Mouse (Mus musculus): ENCODE data around the gene Pde1a. TPM values are rescaled to one million over a fixed set of nuclear protein-coding genes. Genes with fewer than 3 reads are reported as not detected.

Pde1a gene
- total and polyA plus RNA-seq, 3 experiments, result 0.33 TPM; not detected in 2

DNA sequence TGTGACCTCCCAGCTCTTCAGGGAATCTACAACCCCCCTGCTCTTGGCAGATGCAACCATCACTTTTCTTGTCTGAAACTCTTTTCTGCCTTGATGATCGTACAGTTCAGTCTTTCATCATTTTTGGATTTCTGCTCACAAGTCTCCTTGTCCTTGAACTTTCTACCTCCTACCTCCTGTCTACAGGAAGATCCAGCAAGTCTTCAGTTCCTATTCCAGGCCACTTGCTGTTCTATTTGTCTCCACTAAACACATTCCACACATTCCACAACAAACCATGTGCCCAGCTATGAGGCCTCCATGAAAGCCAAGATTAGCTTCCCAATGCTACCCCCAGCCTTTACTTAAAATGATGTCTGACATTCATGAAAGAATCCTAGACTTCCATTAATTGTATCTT, 163.2 kb downstream of the Pde1a start:
- no peaks in the 10 kb centered on the region for H3K36me3 ChIP-seq (replicated peaks)
- H3K4me3 ChIP-seq (ENCODE audit: low read depth, low read length), result no peak overlapping the region
- TF ChIP-seq GATA2 (IDR thresholded peaks at IDR 0.05; ENCODE audit: borderline replicate concordance, low read depth, low read length), result no peak
- no peak for TF ChIP-seq CTCF (IDR thresholded peaks at IDR 0.05; ENCODE audit: low read depth, low read length)
- no peak for TF ChIP-seq TAL1 (conservative IDR thresholded peaks at IDR 0.05; ENCODE audit: low read depth, low read length)
- no peak for TF ChIP-seq GATA1 (IDR thresholded peaks at IDR 0.05; ENCODE audit: borderline replicate concordance, low read length)
- no peak for TF ChIP-seq POLR2AphosphoS5 (IDR thresholded peaks at IDR 0.05; ENCODE audit: insufficient replicate concordance, low read depth, low read length)
- DNase-seq (ENCODE audit: low spot score) (no peak), ATAC-seq (ENCODE audit: extremely low read depth, insufficient number of reproducible peaks, low FRiP score, poor library complexity, severe bottlenecking) (no peak)
- no peaks in the 10 kb centered on the region for H3K9me3 ChIP-seq (replicated peaks)
- H3K27me3 ChIP-seq (ENCODE audit: insufficient read depth, low read length), result no peaks in the 10 kb centered on the region
- H3K4me1 ChIP-seq (ENCODE audit: insufficient read depth, low read depth, low read length), result no peaks in the 10 kb centered on the region

GRCm38 (mm10) chr2:79964964-79965363, 164.3 kb downstream of the Pde1a start:
- no peaks in the 10 kb centered on the region for H3K4me1 ChIP-seq (ENCODE audit: insufficient read depth, low read depth, low read length)
- ATAC-seq (ENCODE audit: extremely low read depth, insufficient number of reproducible peaks, low FRiP score, poor library complexity, severe bottlenecking) (no peak), DNase-seq (ENCODE audit: low spot score) (no peak)
- TF ChIP-seq GATA1 (IDR thresholded peaks at IDR 0.05; ENCODE audit: borderline replicate concordance, low read length), result no peak
- TF ChIP-seq TAL1 (conservative IDR thresholded peaks at IDR 0.05; ENCODE audit: low read depth, low read length), result no peak
- TF ChIP-seq POLR2AphosphoS5 (IDR thresholded peaks at IDR 0.05; ENCODE audit: insufficient replicate concordance, low read depth, low read length), result no peak
- TF ChIP-seq GATA2 (IDR thresholded peaks at IDR 0.05; ENCODE audit: borderline replicate concordance, low read depth, low read length), result no peak
- no peak for TF ChIP-seq CTCF (IDR thresholded peaks at IDR 0.05; ENCODE audit: low read depth, low read length)
- no peak overlapping the region for H3K4me3 ChIP-seq (ENCODE audit: low read depth, low read length)
- no peaks in the 10 kb centered on the region for H3K9me3 ChIP-seq (replicated peaks)
- no peaks in the 10 kb centered on the region for H3K27me3 ChIP-seq (ENCODE audit: insufficient read depth, low read length)
- no peaks in the 10 kb centered on the region for H3K36me3 ChIP-seq (replicated peaks)

- Histone ChIP-seq H3K9me3 (replicated peaks) (no peaks in the 10 kb centered on the region), H3K4me3 (ENCODE audit: low read depth, low read length) (no peak overlapping the region), H3K4me1 (ENCODE audit: insufficient read depth, low read depth, low read length) (no peaks in the 10 kb centered on the region), H3K27me3 (ENCODE audit: insufficient read depth, low read length) (no peaks in the 10 kb centered on the region), H3K36me3 (replicated peaks) (no peaks in the 10 kb centered on the region)
- ATAC-seq (ENCODE audit: extremely low read depth, insufficient number of reproducible peaks, low FRiP score, poor library complexity, severe bottlenecking), result no peak
- no peak for TF ChIP-seq TAL1 (conservative IDR thresholded peaks at IDR 0.05; ENCODE audit: low read depth, low read length)
- no peak for TF ChIP-seq GATA2 (IDR thresholded peaks at IDR 0.05; ENCODE audit: borderline replicate concordance, low read depth, low read length)
- TF ChIP-seq POLR2AphosphoS5 (IDR thresholded peaks at IDR 0.05; ENCODE audit: insufficient replicate concordance, low read depth, low read length), result no peak
- no peak for TF ChIP-seq GATA1 (IDR thresholded peaks at IDR 0.05; ENCODE audit: borderline replicate concordance, low read length)
- no peak for TF ChIP-seq CTCF (IDR thresholded peaks at IDR 0.05; ENCODE audit: low read depth, low read length)
- no peak for DNase-seq (ENCODE audit: low spot score)
These were observed 167.8 kb downstream of the Pde1a start for GRCm38 (mm10) chr2:79961421-79961820.

- no peaks in the 10 kb centered on the region for H3K36me3 ChIP-seq (replicated peaks)
- no peak for ATAC-seq (ENCODE audit: extremely low read depth, insufficient number of reproducible peaks, low FRiP score, poor library complexity, severe bottlenecking)
- DNase-seq (ENCODE audit: low spot score), result no peak
- no peaks in the 10 kb centered on the region for H3K4me1 ChIP-seq (ENCODE audit: insufficient read depth, low read depth, low read length)
- H3K4me3 ChIP-seq (ENCODE audit: low read depth, low read length), result no peak overlapping the region
- H3K9me3 ChIP-seq (replicated peaks), result no peaks in the 10 kb centered on the region
- TF ChIP-seq GATA1 (IDR thresholded peaks at IDR 0.05; ENCODE audit: borderline replicate concordance, low read length) (no peak), POLR2AphosphoS5 (IDR thresholded peaks at IDR 0.05; ENCODE audit: insufficient replicate concordance, low read depth, low read length) (no peak), GATA2 (IDR thresholded peaks at IDR 0.05; ENCODE audit: borderline replicate concordance, low read depth, low read length) (no peak), TAL1 (conservative IDR thresholded peaks at IDR 0.05; ENCODE audit: low read depth, low read length) (no peak), CTCF (IDR thresholded peaks at IDR 0.05; ENCODE audit: low read depth, low read length) (no peak)
- no peaks in the 10 kb centered on the region for H3K27me3 ChIP-seq (ENCODE audit: insufficient read depth, low read length)
These were observed 171.5 kb downstream of the Pde1a start for GRCm38 (mm10) chr2:79957659-79958340.

GRCm38 (mm10) chr2:79945898-79946675, 183.2 kb downstream of the Pde1a start:
- H3K36me3 ChIP-seq (replicated peaks), result no peaks in the 10 kb centered on the region
- no peaks in the 10 kb centered on the region for H3K4me1 ChIP-seq (ENCODE audit: insufficient read depth, low read depth, low read length)
- no peak overlapping the region for H3K4me3 ChIP-seq (ENCODE audit: low read depth, low read length)
- TF ChIP-seq GATA1 (IDR thresholded peaks at IDR 0.05; ENCODE audit: borderline replicate concordance, low read length) (no peak), CTCF (IDR thresholded peaks at IDR 0.05; ENCODE audit: low read depth, low read length) (no peak), GATA2 (IDR thresholded peaks at IDR 0.05; ENCODE audit: borderline replicate concordance, low read depth, low read length) (no peak), POLR2AphosphoS5 (IDR thresholded peaks at IDR 0.05; ENCODE audit: insufficient replicate concordance, low read depth, low read length) (no peak), TAL1 (conservative IDR thresholded peaks at IDR 0.05; ENCODE audit: low read depth, low read length) (no peak)
- H3K9me3 ChIP-seq (replicated peaks), result no peaks in the 10 kb centered on the region
- no peaks in the 10 kb centered on the region; the same call in 1 of the 2 replicates for H3K27me3 ChIP-seq (ENCODE audit: insufficient read depth, low read length)
- ATAC-seq (ENCODE audit: extremely low read depth, insufficient number of reproducible peaks, low FRiP score, poor library complexity, severe bottlenecking) (no peak), DNase-seq (ENCODE audit: low spot score) (no peak)

DNA sequence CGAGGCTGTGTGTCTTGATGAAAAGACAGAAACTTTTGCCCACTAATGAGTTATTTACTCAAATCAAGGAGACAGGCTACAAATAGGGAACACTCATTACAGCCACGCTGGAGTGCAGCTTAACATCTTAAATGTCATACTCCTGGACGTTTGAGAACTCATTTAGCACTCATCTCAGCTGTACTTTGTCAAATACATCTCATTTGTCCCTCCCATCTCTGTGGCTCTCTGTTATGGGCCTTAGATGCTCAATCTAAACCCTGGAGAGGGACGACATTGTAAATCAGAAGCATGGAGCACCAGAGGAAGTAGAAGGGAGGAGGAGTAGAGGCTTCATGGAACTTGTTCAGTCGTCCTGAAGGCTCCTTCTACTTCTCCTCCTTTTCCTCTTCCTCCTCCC, 194.6 kb downstream of the Pde1a start:
- ATAC-seq (ENCODE audit: extremely low read depth, insufficient number of reproducible peaks, low FRiP score, poor library complexity, severe bottlenecking), result no peak

More for the DNA sequence above, 194.6 kb downstream of the Pde1a start:
- no peaks in the 10 kb centered on the region for H3K36me3 ChIP-seq (replicated peaks)
- TF ChIP-seq POLR2AphosphoS5 (IDR thresholded peaks at IDR 0.05; ENCODE audit: insufficient replicate concordance, low read depth, low read length) (no peak), GATA1 (IDR thresholded peaks at IDR 0.05; ENCODE audit: borderline replicate concordance, low read length) (no peak), CTCF (IDR thresholded peaks at IDR 0.05; ENCODE audit: low read depth, low read length) (no peak), GATA2 (IDR thresholded peaks at IDR 0.05; ENCODE audit: borderline replicate concordance, low read depth, low read length) (no peak), TAL1 (conservative IDR thresholded peaks at IDR 0.05; ENCODE audit: low read depth, low read length) (no peak)
- no peak overlapping the region for H3K4me3 ChIP-seq (ENCODE audit: low read depth, low read length)
- H3K9me3 ChIP-seq (replicated peaks), result 0 out of 2 replicates have a peak, but pooled peaks cover 1% of the 10 kb centered on the region
- H3K4me1 ChIP-seq (ENCODE audit: insufficient read depth, low read depth, low read length), result no peaks in the 10 kb centered on the region
- DNase-seq (ENCODE audit: low spot score), result no peak
- no peaks in the 10 kb centered on the region for H3K27me3 ChIP-seq (ENCODE audit: insufficient read depth, low read length)
